Mouse (Mus musculus) ES-Bruce4 (cell line): Measurements from ENCODE around the gene Med29.

Source experiments
- CTCF ChIP-seq: IDR thresholded peaks from one replicate; pipeline ENCODE4 v1.8.1; 2011; ENCODE audit warnings: low read depth, low read length
- EP300 ChIP-seq: IDR thresholded peaks from 2 replicates; pipeline ENCODE4 v1.6.1; 2011; ENCODE audit warnings: low read depth, low read length; ENCODE audit not compliant: insufficient read depth

GRCm38 (mm10) chr7:28410841-28411475 lies 18.4 kb upstream of the Med29 start:
- TF ChIP-seq CTCF (no peak), EP300 (no peak)
